Mouse (Mus musculus): Measurements from ENCODE around the gene Slc6a9. TPM values are rescaled to one million over a fixed set of nuclear protein-coding genes. Genes with fewer than 3 reads are reported as not detected.

The Slc6a9 gene
- polyA plus RNA-seq, 1 experiment from 2014 or later = 16.6 TPM

DNA sequence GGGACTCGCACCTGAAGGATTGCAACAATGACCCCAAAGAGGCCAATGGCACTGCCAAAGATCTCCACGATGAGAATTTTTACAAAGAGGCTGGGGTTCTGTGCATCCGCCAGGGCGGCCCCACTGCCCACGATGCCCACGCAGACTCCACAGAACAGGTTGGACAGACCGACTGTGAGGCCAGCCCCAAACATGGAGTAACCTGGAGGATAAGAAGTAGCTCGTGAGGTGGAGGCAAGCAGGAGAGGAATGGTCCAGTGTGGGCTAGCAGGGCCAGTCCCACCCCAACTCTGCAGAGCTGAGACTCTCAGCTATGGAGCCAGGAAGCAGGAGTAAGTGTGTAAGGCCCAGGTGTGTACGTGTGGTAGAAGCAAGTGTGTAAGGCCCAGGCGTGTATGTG is 50.8 kb downstream of the Slc6a9 start:
- H3K9ac ChIP-seq = no peak overlapping the region
- no peaks in the 10 kb centered on the region for H3K27me3 ChIP-seq (replicated peaks)
- ATAC-seq (ENCODE audit: low FRiP score, low read depth) = no peak
- H3K36me3 ChIP-seq = peaks cover 29% of the 10 kb centered on the region
- no peaks in the 10 kb centered on the region for H3K9me3 ChIP-seq
- no peak overlapping the region; the same call in 1 of the 2 replicates for H3K4me2 ChIP-seq (replicated peaks)
- H3K27ac ChIP-seq = no peak overlapping the region
- 93% methylated on average over 10 of the region's 10 CpGs for WGBS
- H3K4me3 ChIP-seq = no peak overlapping the region
- peaks cover 37% of the 10 kb centered on the region for H3K4me1 ChIP-seq

DNA sequence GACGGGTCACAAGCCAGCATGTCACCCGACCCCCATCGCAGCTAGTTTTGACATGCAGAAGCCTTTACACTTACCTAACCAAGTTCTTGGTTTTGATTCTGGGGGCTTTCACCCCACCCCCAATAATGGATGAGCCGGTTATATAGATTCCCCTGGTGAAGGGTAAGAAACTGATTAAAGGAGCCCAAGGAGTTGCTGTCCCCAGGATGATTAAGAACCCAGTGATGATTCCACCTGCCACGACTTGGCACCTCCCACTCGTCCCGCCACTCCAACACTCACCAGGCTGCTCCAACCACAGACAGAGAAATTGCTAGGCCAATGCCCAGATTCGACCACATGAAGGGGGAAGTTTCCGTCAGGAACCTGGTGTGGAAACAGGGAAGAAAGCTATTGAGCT is 51.7 kb downstream of the Slc6a9 start:
- H3K9ac ChIP-seq = peak overlapping the region; percentile 87; the same call in 1 of the 2 replicates
- H3K9me3 ChIP-seq = no peaks in the 10 kb centered on the region
- H3K36me3 ChIP-seq = peaks cover 32% of the 10 kb centered on the region
- H3K4me1 ChIP-seq = peaks cover 39% of the 10 kb centered on the region
- H3K4me2 ChIP-seq (replicated peaks) = peak overlapping the region; percentile 91
- ATAC-seq (ENCODE audit: low FRiP score, low read depth) = no peak
- 82% methylated on average over 9 of the region's 9 CpGs for WGBS
- H3K4me3 ChIP-seq = peak overlapping the region; percentile 94
- no peak overlapping the region for H3K27ac ChIP-seq
- no peaks in the 10 kb centered on the region for H3K27me3 ChIP-seq (replicated peaks)

GRCm38 (mm10) chr4:117886644-117887043 is 52.3 kb downstream of the Slc6a9 start:
- no peak for ATAC-seq (ENCODE audit: low FRiP score, low read depth)
- WGBS = 2% methylated on average over 24 of the region's 24 CpGs
- no peak overlapping the region for H3K27ac ChIP-seq
- peak overlapping the region; percentile 91 for H3K4me2 ChIP-seq (replicated peaks)
- peak overlapping the region; percentile 87 for H3K9ac ChIP-seq
- no peaks in the 10 kb centered on the region for H3K9me3 ChIP-seq
- H3K36me3 ChIP-seq = peaks cover 32% of the 10 kb centered on the region
- H3K27me3 ChIP-seq (replicated peaks) = no peaks in the 10 kb centered on the region
- peaks cover 40% of the 10 kb centered on the region for H3K4me1 ChIP-seq
- peak overlapping the region; percentile 94 for H3K4me3 ChIP-seq

DNA sequence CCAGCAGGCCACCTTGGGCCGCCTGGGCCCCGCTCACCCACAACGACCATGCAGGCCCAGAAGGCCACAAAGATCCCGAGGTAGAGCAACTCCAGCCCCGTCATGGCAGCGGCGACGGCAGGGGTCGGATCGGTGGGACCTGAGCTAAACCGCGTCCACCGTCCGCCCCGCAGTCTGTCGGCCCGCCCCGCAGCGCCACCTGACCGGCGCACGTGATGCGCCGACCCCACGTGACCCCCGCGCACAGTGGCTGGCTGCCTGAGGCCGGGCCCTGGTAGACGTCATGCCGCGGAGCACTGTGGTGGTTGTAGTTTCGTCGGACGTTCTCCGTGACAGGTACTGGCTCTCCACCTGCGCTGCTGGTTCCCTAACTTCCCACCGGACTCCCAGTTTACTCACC is 52.8 kb downstream of the Slc6a9 start, which contains the start of gene Atp6v0b:
Gene Atp6v0b (minus strand): TSS at position 201 of the 400 bp plus-strand sequence.
- Histone ChIP-seq H3K4me3 (peak within 1 kb of the TSS; percentile 94), H3K36me3 (peaks cover 32% of the 10 kb centered on the region), H3K9me3 (no peaks in the 10 kb centered on the region), H3K27ac (peak within 1 kb of the TSS; percentile 20; the same call in 1 of the 2 replicates), H3K4me1 (peaks cover 35% of the 10 kb centered on the region), H3K9ac (peak within 1 kb of the TSS; percentile 87), H3K4me2 (replicated peaks) (peak within 1 kb of the TSS; percentile 91), H3K27me3 (replicated peaks) (no peaks in the 10 kb centered on the region)
- under 1% methylated on average over 37 of the region's 37 CpGs for WGBS
- ATAC-seq (ENCODE audit: low FRiP score, low read depth) = peak; percentile 81

- Histone ChIP-seq H3K4me2 (replicated peaks) (peak overlapping the region; percentile 91), H3K4me1 (peaks cover 29% of the 10 kb centered on the region), H3K9ac (no peak overlapping the region), H3K27ac (no peak overlapping the region), H3K27me3 (replicated peaks) (no peaks in the 10 kb centered on the region), H3K9me3 (no peaks in the 10 kb centered on the region), H3K36me3 (peaks cover 32% of the 10 kb centered on the region), H3K4me3 (no peak overlapping the region)
- ATAC-seq (ENCODE audit: low FRiP score, low read depth) = no peak
- WGBS = 73% methylated on average over 2 of the region's 2 CpGs
Observed at GRCm38 (mm10) chr4:117887920-117888319, 53.6 kb downstream of the Slc6a9 start.

DNA sequence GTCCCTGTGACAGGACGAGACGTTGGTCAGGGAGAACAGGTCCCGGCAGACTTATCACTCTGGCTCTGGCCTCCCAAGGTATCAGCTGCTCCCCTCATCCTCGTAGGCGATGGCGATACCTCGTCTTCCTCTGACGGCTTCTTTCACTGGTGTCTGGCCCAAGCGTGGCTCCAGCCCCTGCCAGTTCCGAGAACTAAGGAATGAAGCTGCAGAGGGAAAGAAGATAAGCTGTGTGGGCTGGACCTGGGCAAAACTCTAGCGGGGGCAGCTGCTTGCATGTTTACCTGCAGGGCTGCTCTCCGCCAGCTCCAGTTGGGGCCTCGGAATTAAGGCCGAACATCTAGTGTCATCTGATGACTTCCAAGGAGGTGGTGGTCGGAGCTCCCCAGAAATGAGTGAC is 55.2 kb downstream of the Slc6a9 start:
- ATAC-seq (ENCODE audit: low FRiP score, low read depth) = no peak
- H3K27me3 ChIP-seq (replicated peaks) = no peaks in the 10 kb centered on the region
- H3K27ac ChIP-seq = no peak overlapping the region
- WGBS = 95% methylated on average over 15 of the region's 15 CpGs
- no peak overlapping the region for H3K4me3 ChIP-seq
- H3K4me2 ChIP-seq (replicated peaks) = no peak overlapping the region
- H3K9me3 ChIP-seq = no peaks in the 10 kb centered on the region
- H3K4me1 ChIP-seq = peaks cover 22% of the 10 kb centered on the region
- no peak overlapping the region for H3K9ac ChIP-seq
- H3K36me3 ChIP-seq = peaks cover 34% of the 10 kb centered on the region

DNA sequence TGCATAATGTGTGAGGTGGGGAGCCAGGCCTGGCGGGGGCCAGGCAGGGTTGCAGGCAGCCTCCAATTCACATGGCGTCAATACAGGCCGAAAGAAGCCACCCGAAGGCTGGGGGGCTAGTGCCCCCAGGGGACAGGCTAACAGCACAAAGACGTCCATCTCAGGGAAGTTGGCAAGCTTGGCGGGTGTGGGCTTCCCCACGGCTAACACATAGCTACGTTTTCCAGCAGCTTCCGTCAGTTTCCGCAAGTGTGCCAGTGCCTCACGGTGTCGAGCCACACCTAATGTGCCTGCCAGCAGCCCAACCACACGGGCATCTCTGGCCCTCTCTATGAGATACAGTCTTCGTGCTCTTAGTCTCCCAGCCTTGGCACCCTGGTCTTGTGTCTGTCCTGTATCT is 55.7 kb downstream of the Slc6a9 start:
- 90% methylated on average over 14 of the region's 14 CpGs for WGBS
- no peak overlapping the region for H3K4me3 ChIP-seq

GRCm38 (mm10) chr4:117890750-117891149 is 56.4 kb downstream of the Slc6a9 start:
- no peaks in the 10 kb centered on the region for H3K9me3 ChIP-seq
- no peak for ATAC-seq (ENCODE audit: low FRiP score, low read depth)
- H3K4me2 ChIP-seq (replicated peaks) = peak overlapping the region; percentile 84
- peaks cover 34% of the 10 kb centered on the region for H3K36me3 ChIP-seq
- H3K9ac ChIP-seq = no peak overlapping the region
- WGBS = 74% methylated on average over 8 of the region's 8 CpGs
- H3K4me3 ChIP-seq = 0 out of 2 replicates have a peak overlapping the region, but pooled peaks have one; percentile 67
- no peaks in the 10 kb centered on the region for H3K27me3 ChIP-seq (replicated peaks)
- no peak overlapping the region for H3K27ac ChIP-seq
- peaks cover 22% of the 10 kb centered on the region for H3K4me1 ChIP-seq

More for the DNA sequence above, 55.7 kb downstream of the Slc6a9 start:
- Histone ChIP-seq H3K27me3 (replicated peaks) (no peaks in the 10 kb centered on the region), H3K9ac (no peak overlapping the region), H3K4me1 (peaks cover 22% of the 10 kb centered on the region), H3K36me3 (peaks cover 34% of the 10 kb centered on the region), H3K27ac (no peak overlapping the region), H3K9me3 (no peaks in the 10 kb centered on the region), H3K4me2 (replicated peaks) (no peak overlapping the region)
- ATAC-seq (ENCODE audit: low FRiP score, low read depth) = no peak

DNA sequence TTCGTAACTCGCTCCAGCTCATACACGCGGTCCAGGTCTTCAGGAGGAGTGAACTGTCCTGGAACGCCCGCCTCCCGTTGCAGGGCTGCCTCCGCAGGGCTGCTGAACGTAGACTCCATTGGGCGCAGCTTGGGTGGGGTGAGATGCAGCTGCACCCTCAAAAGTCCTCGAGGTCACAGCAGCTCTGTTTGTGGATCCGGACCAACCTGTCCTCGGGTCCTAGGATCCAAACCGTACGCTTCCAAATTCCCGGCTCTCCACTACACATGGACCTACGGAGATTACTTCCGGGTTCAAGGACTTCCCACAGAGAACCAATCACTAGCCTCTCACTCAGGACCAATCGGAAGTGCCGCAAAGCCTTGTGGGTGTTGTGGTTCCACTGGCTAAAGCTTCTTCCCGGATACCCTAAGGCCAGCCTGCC is 57.4 kb downstream of the Slc6a9 start, which contains the start of gene Dph2:
Gene Dph2 (minus strand): TSS at position 295 of the 424 bp plus-strand sequence.
- WGBS = under 1% methylated on average over 21 of the region's 21 CpGs
- peak; percentile 86 for ATAC-seq (ENCODE audit: low FRiP score, low read depth)
- peaks cover 41% of the 10 kb centered on the region for H3K36me3 ChIP-seq

DNA sequence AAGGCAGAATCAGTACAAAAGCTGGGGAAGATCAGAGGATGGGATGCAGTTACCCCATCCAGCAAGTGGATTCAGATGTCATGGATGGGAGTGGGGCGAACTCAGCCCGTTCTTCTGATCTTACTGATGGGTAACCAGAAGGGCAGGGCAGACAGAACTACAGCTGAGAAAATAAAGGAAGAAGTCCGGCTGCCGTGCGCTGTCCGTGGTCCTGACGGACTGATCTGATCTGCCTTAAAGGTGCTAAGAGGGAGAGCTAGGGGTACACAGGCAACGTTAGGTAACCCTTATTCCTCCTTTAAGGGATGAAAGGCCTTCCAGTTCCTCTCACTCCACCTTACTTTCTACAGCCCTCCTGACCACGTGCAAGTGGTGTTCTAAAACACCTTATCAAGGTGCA is 59.1 kb downstream of the Slc6a9 start:
- H3K9me3 ChIP-seq = no peaks in the 10 kb centered on the region
- WGBS = 27% methylated on average over 9 of the region's 9 CpGs
- H3K27me3 ChIP-seq (replicated peaks) = no peaks in the 10 kb centered on the region
- no peak overlapping the region for H3K4me3 ChIP-seq
- H3K4me1 ChIP-seq = peaks cover 9% of the 10 kb centered on the region
- no peak overlapping the region for H3K27ac ChIP-seq
- H3K9ac ChIP-seq = no peak overlapping the region
- H3K36me3 ChIP-seq = peaks cover 55% of the 10 kb centered on the region
- H3K4me2 ChIP-seq (replicated peaks) = no peak overlapping the region
- no peak for ATAC-seq (ENCODE audit: low FRiP score, low read depth)

More for the DNA sequence above, 57.4 kb downstream of the Slc6a9 start, which contains the start of gene Dph2:
- Histone ChIP-seq H3K27ac (no peak within 1 kb of the TSS), H3K27me3 (replicated peaks) (no peaks in the 10 kb centered on the region), H3K4me2 (replicated peaks) (peak within 1 kb of the TSS; percentile 84), H3K4me1 (peaks cover 14% of the 10 kb centered on the region), H3K9me3 (no peaks in the 10 kb centered on the region), H3K4me3 (peak within 1 kb of the TSS; percentile 67), H3K9ac (peak within 1 kb of the TSS; percentile 54)

- Histone ChIP-seq H3K27me3 (replicated peaks) (no peaks in the 10 kb centered on the region), H3K36me3 (peaks cover 62% of the 10 kb centered on the region), H3K4me1 (peaks cover 9% of the 10 kb centered on the region), H3K9ac (no peak overlapping the region), H3K27ac (no peak overlapping the region), H3K4me3 (no peak overlapping the region), H3K4me2 (replicated peaks) (no peak overlapping the region), H3K9me3 (no peaks in the 10 kb centered on the region)
- 93% methylated on average over 8 of the region's 8 CpGs for WGBS
- ATAC-seq (ENCODE audit: low FRiP score, low read depth) = no peak
Observed at GRCm38 (mm10) chr4:117894601-117895000, 60.3 kb downstream of the Slc6a9 start.

DNA sequence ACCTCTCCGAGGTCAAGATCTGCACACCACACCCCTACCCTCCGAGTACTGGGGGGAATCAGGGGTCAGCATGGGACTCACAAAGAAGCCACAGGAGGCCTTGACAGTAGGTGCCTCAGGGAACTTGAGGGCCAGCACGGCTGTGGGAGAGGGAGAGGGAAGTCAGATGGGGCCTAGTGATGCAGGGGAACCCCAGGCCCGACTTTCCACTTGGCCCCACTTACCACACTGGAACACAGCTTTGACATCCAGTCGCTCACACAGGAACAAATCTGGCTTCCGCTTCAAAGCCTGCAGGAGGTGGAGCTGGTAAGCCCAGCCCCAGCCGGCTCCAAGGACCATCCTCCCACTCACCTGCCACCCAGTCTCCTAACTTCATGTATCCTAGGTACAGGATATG is 61.0 kb downstream of the Slc6a9 start:
- no peak overlapping the region for H3K4me2 ChIP-seq (replicated peaks)
- no peak overlapping the region for H3K27ac ChIP-seq
- peaks cover 9% of the 10 kb centered on the region for H3K4me1 ChIP-seq
- H3K4me3 ChIP-seq = no peak overlapping the region
- H3K36me3 ChIP-seq = peaks cover 63% of the 10 kb centered on the region
- H3K27me3 ChIP-seq (replicated peaks) = no peaks in the 10 kb centered on the region
- ATAC-seq (ENCODE audit: low FRiP score, low read depth) = no peak
- H3K9me3 ChIP-seq = no peaks in the 10 kb centered on the region
- H3K9ac ChIP-seq = no peak overlapping the region
- WGBS = 84% methylated on average over 7 of the region's 7 CpGs

GRCm38 (mm10) chr4:117896031-117896430 is 61.7 kb downstream of the Slc6a9 start:
- Histone ChIP-seq H3K9me3 (no peaks in the 10 kb centered on the region), H3K27me3 (replicated peaks) (no peaks in the 10 kb centered on the region), H3K9ac (no peak overlapping the region), H3K4me2 (replicated peaks) (no peak overlapping the region), H3K4me1 (peaks cover 6% of the 10 kb centered on the region), H3K27ac (no peak overlapping the region), H3K36me3 (peaks cover 69% of the 10 kb centered on the region), H3K4me3 (no peak overlapping the region)
- ATAC-seq (ENCODE audit: low FRiP score, low read depth) = no peak
- WGBS = 94% methylated on average over 6 of the region's 6 CpGs

All from neural tube, embryonic 12.5 days (tissue).